Mouse (Mus musculus) neural tube, embryonic 14.5 days (tissue): Measurements from ENCODE around the gene Olfr714. TPM values are rescaled to one million over a fixed set of nuclear protein-coding genes. Genes with fewer than 3 reads are reported as not detected.

ENCODE experiments used
- polyA plus RNA-seq: library from polyadenylated mRNA; unstranded; fragments of >200 nt; fragmentation: Nextera tagmentation; extraction: Ambion mirVana; gene quantifications from 2 replicates; pipeline ENCODE4 v1.2.1, GENCODE M21; 2014

The Olfr714 gene
- polyA plus RNA-seq, 1 experiment from 2014 or later = not detected

Other genes with a start within 250 kb of the Olfr714 start
- not detected in 2 replicates for gene Olfr702, start 237.1 kb upstream of the Olfr714 start, polyA plus RNA-seq
- gene Olfr703, start 227.6 kb upstream of the Olfr714 start, polyA plus RNA-seq = not detected in 2 replicates
- gene Olfr704, start 207.8 kb upstream of the Olfr714 start, polyA plus RNA-seq = not detected in 2 replicates
- gene Olfr705, start 194.1 kb upstream of the Olfr714 start, polyA plus RNA-seq = not detected in 2 replicates
- not detected in 2 replicates for gene Olfr706, start 182.8 kb upstream of the Olfr714 start, polyA plus RNA-seq
- gene Olfr707, start 169.7 kb upstream of the Olfr714 start, polyA plus RNA-seq = not detected in 2 replicates
- not detected in 2 replicates for gene Olfr1532-ps1, start 163.0 kb upstream of the Olfr714 start, polyA plus RNA-seq
- not detected in 2 replicates for gene Olfr709-ps1, start 138.8 kb upstream of the Olfr714 start, polyA plus RNA-seq
- not detected in 2 replicates for gene Olfr710, start 122.7 kb upstream of the Olfr714 start, polyA plus RNA-seq
- gene Olfr6, start 107.0 kb upstream of the Olfr714 start, polyA plus RNA-seq = not detected in 2 replicates
- gene Olfr711, start 95.5 kb upstream of the Olfr714 start, polyA plus RNA-seq = not detected in 2 replicates
- gene Olfr2, start 64.9 kb upstream of the Olfr714 start, polyA plus RNA-seq = not detected in 2 replicates
- gene Olfr713, start 39.8 kb upstream of the Olfr714 start, polyA plus RNA-seq = not detected in 2 replicates
- not detected in 2 replicates for gene Olfr17, start 22.2 kb downstream of the Olfr714 start, polyA plus RNA-seq
- gene Olfr715b, start 39.4 kb downstream of the Olfr714 start, polyA plus RNA-seq = not detected in 2 replicates
- gene Olfr715, start 60.1 kb downstream of the Olfr714 start, polyA plus RNA-seq = not detected in 2 replicates
- not detected in 2 replicates for gene Olfr716, start 67.3 kb downstream of the Olfr714 start, polyA plus RNA-seq
- not detected in 2 replicates for gene Nlrp14, start 96.0 kb downstream of the Olfr714 start, polyA plus RNA-seq
- not detected in 2 replicates for gene Rbmxl2, start 138.5 kb downstream of the Olfr714 start, polyA plus RNA-seq